Mouse (Mus musculus) frontal cortex, postnatal 14 days (tissue): ENCODE measurements around the gene Rarb.
"Not testable (repeated sequence)": the region's sequence is repeated elsewhere in the genome, so short reads cannot be mapped to it uniquely, and the experiment has no call there.

ENCODE experiments used
- DNase-seq, 2 experiments: peaks; one replicate each; pipeline ENCODE4 v3.0.0; 2022; ENCODE audit warnings: low spot score in 2 of 2

The Rarb gene

GRCm38 (mm10) chr14:16818602-16819250 lies at the start of gene Rarb:
TSS of gene Rarb (minus strand) at chr14:16819156.
- DNase-seq = no peak

- no peak for DNase-seq
These were observed 23.1 kb upstream of the Rarb start for GRCm38 (mm10) chr14:16842036-16842435.

DNA sequence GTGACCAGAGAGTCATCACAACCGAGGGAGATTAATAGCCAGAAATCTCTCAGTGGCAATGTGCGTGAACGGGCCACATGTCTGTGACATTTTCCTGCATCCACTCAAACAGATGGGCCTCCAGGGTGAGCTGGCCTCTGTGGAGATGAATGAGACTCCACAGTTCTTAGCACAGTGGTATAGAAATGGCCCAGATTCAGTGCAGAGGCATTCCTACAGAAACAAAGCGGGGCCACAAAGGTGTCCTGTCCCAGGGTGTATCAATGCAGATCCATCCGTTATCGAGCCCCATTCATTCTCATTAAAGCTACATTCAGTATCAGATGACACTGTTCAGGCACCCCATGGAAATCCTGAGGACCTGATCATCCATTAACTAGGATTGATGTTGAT lies 22.6 kb upstream of the Rarb start:
- DNase-seq = no peak

DNA sequence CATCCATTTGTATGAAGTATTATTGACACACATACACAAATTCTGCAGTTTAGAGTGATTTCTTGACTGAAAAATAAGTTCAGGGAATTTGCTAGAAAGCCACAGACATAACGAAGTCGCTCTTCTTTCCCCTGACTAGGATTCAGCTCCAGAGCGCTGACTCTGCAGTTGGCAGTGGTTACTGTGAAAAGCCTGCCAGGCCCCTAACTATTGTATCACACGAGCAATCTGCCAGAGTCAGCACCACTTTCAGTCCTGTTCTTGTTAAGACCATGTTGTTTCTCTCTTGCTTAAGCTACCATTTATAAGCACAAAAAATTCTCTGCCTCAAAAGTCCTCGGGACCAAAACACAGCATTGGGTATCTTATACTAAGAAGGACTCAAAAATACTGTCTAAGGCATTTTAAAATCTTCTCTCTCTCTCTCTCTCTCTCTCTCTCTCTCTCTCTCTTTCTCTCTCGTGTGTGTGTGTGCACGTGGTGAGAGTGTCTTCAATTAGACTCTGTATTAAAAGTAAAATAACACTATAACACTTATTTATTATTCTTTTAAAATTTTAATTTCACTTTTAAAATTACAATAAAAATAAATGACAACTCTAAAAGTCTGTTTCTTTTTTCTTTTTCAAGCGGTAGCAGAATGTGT lies 22.1 kb upstream of the Rarb start:
- DNase-seq = no peak

DNA sequence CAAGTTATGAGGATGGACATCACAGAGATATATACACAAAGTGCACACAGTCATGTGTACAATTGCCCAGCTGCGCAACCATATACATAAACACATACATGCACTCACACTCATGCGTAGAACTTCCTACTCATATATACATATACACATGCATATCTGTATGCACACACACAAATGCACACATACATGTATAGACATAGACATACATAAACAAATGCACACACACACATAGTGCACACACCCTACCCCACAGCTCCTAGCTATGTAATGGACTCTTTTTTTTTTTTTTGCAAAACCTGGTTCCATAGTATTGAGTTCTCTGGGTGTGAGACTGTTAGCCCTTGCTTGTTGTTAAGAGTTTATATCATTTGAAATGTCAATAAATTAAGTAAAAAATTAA lies 21.2 kb upstream of the Rarb start:
- DNase-seq = no peak

GRCm38 (mm10) chr14:16815096-16815741 lies 3.7 kb downstream of the Rarb start:
- no peak for DNase-seq

GRCm38 (mm10) chr14:16806155-16806554 lies 12.8 kb downstream of the Rarb start:
- no peak for DNase-seq

DNA sequence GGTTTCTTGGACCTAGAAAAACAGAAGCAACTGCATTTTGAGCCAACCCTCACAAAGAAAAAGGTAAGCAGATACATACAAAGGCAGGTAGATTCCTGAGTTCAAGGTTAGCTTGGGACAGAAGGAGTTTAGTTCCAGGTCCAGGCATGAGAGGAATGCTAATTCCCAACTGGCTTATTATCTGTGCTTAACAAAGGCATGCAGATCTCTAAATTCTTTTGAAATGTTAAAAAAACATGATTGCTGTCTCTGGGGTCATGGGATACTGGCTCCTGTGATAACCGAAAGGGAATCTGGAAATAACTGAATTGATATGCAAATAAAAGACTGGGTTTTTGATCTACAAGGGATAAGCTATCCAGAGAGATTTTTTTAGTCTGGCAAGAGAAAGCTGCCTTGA lies 28.8 kb downstream of the Rarb start:
- no peak for DNase-seq

DNA sequence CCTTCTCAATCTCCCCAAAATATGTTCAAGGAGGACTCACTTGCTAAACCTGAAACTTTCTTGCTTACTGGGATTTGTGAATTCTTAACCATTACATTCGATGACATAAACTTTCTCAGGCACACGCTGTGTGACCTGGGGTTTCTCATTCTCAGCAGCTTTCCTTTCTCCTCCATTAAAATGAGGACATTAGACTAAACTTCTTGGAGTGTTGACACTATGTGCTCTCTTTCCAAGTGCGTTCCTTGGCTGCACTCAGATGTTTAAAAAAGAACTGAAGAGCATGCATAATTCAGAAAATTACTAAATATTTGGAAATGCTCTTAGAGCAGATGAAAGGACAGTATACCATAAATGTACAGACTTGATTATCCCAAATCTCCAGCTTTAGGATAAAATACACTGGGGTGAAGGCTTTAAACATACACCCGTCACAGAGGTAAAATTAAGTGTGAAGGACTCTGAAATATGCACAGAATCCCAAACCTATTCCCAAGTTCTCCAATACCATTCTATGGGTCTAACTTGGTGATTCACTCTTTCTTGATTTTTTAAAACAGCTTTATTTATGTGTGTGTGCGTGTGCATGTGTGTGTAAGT lies 36.9 kb downstream of the Rarb start:
- DNase-seq = no peak

GRCm38 (mm10) chr14:16776723-16777381 lies 42.1 kb downstream of the Rarb start:
- no peak for DNase-seq

DNA sequence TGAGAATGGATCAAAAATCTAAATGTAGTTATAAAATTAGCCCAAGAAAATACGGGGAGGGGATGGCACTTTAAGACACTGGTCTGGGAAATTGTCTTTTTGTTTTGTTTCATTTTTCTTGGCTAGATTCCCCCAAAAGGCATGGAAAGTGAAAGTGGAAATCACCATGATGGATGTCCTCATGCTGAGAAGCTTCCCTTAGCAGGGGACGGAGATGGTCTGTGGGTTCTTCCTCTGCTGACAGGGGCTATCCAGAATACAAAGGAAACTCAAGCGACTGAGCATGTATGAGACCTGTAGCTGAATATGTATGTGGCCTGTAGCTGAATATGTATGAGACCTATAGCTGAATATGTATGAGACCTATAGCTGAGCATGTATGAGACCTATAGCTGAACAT lies 46.0 kb downstream of the Rarb start:
- DNase-seq = no peak

DNA sequence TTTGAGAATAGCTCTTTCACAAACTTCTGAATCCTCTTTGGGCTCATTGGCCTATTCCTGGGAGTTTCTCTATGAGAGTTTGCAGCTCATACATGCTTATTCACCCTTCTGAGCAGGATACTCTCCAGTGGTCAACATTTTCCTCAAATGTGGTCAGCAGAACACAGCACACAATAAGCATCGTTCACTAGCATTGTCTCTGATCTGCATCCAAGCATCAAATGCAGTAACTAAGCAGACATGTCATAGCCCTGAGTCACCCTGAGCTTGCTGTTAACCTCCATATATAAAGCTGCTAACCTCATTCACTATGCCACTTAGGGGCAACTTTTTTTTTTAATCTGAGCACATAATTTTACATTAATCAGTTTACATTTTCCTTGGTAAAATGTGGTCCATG lies 53.1 kb downstream of the Rarb start:
- no peak for DNase-seq

- DNase-seq = no peak
These were observed 56.2 kb downstream of the Rarb start for GRCm38 (mm10) chr14:16762773-16763172.

- no peak for DNase-seq
These were observed 60.1 kb downstream of the Rarb start for GRCm38 (mm10) chr14:16758773-16759434.

GRCm38 (mm10) chr14:16755601-16756000 lies 63.4 kb downstream of the Rarb start:
- DNase-seq = not testable (repeated sequence)

DNA sequence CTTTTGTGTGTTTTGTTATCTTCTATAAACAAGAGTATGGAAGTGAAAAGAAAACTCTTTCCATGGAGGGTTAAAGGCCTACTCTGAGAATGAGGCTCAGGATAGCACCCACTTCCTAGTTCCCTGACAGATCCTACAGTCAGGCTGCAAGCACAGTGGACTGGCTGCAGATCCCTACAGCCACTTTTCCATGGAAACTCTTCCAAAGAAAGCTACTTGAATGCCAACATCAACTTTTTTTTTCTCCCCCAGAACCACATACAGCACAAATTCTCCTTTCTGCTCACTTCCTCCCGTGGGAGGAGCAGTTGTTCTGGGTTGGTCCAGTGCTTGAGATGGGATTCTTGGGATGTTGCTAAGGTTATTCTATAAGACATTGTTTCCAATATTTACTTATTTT lies 66.3 kb downstream of the Rarb start:
- no peak for DNase-seq

DNA sequence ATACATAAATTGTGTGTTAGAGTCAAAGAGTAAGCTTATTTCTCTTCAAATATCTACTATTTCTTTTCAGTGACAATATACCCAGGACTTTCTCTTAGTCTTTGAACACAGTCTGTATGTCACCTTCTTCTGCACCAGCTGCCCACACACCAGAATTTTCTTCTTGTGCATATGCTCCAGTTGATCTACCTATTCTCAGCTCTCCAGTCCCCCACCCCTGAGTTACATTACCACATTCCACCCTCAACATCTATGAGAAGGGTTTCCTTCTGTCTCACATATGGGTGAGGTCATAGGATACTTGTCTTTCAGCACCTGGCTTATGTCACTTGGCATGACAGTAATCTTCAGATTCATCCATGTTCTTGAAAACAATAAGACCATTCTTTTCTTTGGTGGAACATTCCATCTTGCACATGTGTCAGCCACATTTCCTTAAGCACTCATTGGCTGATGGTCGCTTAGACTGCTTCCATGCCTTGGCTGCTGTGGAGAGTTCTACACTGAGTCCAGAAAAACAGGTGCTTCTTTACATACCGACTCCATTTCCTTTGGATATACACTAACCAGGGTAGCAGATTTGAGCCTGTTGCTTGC lies 71.9 kb downstream of the Rarb start:
- DNase-seq = no peak

DNA sequence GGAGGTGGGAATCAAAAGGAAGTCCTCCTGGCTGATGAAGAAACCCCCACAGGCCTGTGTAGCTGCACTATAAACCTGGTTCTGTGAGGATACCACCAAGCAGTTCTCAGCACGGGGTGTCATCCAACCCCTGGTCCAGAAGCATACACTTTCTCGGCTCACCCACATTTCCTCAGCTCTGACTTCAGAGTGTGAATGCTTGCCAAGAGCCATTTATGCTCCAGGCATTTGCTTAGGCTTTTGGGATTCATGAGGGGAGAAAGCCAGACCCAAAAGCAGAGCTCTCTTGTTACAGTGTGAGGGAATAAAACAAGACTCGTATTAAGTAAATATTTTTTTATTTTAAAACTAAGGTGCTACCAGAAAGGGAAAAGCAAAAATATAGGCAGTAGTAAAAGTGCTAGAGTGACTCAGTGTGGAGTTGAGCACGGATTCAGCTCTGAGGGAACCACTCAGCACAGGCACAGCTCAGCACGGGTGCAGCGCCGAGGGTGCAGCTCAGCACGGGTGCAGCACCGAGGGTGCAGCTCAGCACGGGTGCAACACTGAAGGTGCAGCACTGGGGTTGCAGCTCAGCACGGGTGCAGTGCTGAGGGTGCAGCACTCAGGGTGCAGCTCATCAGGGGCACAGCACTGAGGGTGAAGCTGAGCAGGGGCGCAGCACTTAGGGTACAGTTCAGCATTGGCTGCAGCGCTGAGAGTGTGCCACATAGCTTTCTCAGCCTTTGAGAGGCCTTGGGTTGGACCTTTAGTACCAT lies 77.8 kb downstream of the Rarb start:
- no peak for DNase-seq

DNA sequence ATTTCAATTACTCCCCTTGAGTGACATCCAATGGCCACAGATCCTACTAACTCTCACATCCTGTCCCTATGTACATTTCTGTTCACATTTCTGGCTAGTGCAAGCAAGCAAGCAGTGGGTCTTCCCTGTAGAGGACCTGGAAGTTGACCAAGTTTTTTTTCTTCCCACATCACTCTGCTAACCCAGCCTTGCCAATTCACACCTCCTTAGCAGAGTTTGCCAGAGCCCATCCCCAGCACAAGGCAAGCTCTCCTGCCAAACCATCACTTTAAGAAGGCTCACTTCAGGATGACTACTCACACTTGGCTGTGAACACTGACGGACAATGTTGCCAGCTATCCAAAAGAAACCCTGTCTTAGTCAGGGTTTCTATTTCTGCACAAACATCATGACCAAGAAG lies 80.4 kb downstream of the Rarb start:
- DNase-seq = no peak

DNA sequence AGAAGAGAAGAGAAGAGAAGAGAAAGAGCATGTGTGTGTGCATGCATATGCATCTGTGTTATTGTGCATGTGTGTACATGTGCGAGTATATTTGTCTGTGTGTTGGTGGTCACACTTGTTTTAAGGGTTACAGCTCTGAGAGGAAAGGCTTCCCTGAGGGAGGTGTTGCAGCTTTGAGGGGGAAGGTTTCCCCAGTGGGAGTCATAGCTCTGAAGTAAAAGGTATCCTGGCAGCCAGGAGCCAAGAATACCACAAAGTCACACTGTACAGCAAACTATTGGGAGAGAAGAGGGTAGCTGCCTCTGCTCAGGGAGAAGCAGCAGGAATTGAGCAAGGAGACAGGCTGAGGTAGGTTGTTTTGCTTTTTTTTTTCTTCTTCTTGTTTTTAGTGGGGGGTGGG lies 81.2 kb downstream of the Rarb start:
- DNase-seq = no peak
